Mouse (Mus musculus): ENCODE measurements around the gene Speg. TPM values are rescaled to one million over a fixed set of nuclear protein-coding genes. Genes with fewer than 3 reads are reported as not detected.
A peak's percentile ranks its signal among the peaks of the same experiment; 100 is the strongest.

Speg gene
- polyA plus RNA-seq, 3 experiments from 2014 or later, result 0.34 TPM; not detected in 2

GRCm38 (mm10) chr1:75462636-75463035, 87.5 kb downstream of the Speg start:
- no peak for ATAC-seq

GRCm38 (mm10) chr1:75463652-75464204, 88.6 kb downstream of the Speg start:
- no peak for ATAC-seq

GRCm38 (mm10) chr1:75467215-75467927, 92.3 kb downstream of the Speg start:
- ATAC-seq, result peak; percentile 89

- ATAC-seq, result no peak
Observed at GRCm38 (mm10) chr1:75469287-75469825, 94.3 kb downstream of the Speg start.

- ATAC-seq, result no peak
Observed at GRCm38 (mm10) chr1:75476441-75476840, 101.3 kb downstream of the Speg start.

GRCm38 (mm10) chr1:75477264-75477965, 102.3 kb downstream of the Speg start:
- peak; percentile 24 for ATAC-seq

- ATAC-seq, result no peak
Observed at GRCm38 (mm10) chr1:75477966-75478290, 102.8 kb downstream of the Speg start.

GRCm38 (mm10) chr1:75478497-75478896, 103.4 kb downstream of the Speg start:
- ATAC-seq, result peak; percentile 4

GRCm38 (mm10) chr1:75478916-75479634, 104.0 kb downstream of the Speg start, which contains the start of the genes Chpf and Tmem198:
TSS of gene Chpf (minus strand) at chr1:75479307.
TSS of gene Tmem198 (plus strand) at chr1:75479532.
- ATAC-seq, result peak; percentile 87

- no peak for ATAC-seq
Observed at GRCm38 (mm10) chr1:75479635-75479989, 104.5 kb downstream of the Speg start.

GRCm38 (mm10) chr1:75480036-75480435, 104.9 kb downstream of the Speg start:
- no peak for ATAC-seq

- no peak for ATAC-seq
Observed at GRCm38 (mm10) chr1:75480735-75481134, 105.6 kb downstream of the Speg start.

Other genes starting within 250 kb of the Speg start
- gene Slc23a3, start 241.4 kb upstream of the Speg start, polyA plus RNA-seq (2017; shearing (Covaris generic)), result under 1 TPM in 1 of 3 experiments, not detected in 2; 0.47 TPM
- gene Cnppd1, start 232.6 kb upstream of the Speg start, polyA plus RNA-seq (2017; shearing (Covaris generic)), result 100 to 1,000 TPM; 120 to 140 (median 139) TPM
- 10 to 100 TPM; 17.4 to 31.3 (median 20.3) TPM for gene Retreg2, start 232.5 kb upstream of the Speg start, polyA plus RNA-seq (2017; shearing (Covaris generic))
- gene Zfand2b, start 206.7 kb upstream of the Speg start, polyA plus RNA-seq (2017; shearing (Covaris generic)), result 10 to 100 TPM; 45.5 to 56.2 (median 50.2) TPM
- gene Abcb6, start 194.9 kb upstream of the Speg start, polyA plus RNA-seq (2017; shearing (Covaris generic)), result 1 to 10 TPM; 3.0 to 4.6 (median 4.4) TPM
- 10 to 100 TPM; 16.5 to 28.6 (median 25.1) TPM for gene Ankzf1, start 183.1 kb upstream of the Speg start, polyA plus RNA-seq (2017; shearing (Covaris generic))
- gene Atg9a, start 183.1 kb upstream of the Speg start, polyA plus RNA-seq (2017; shearing (Covaris generic)), result 10 to 100 TPM in 1 of 3 experiments, 1 to 10 TPM in 2; 7.5 to 10.8 (median 8.4) TPM
- gene Glb1l, start 164.5 kb upstream of the Speg start, polyA plus RNA-seq (2017; shearing (Covaris generic)), result 10 to 100 TPM in 2 of 3 experiments, 1 to 10 TPM in 1; 8.4 to 14.1 (median 13.5) TPM
- gene Stk16, start 164.5 kb upstream of the Speg start, polyA plus RNA-seq (2017; shearing (Covaris generic)), result 10 to 100 TPM; 46.3 to 62.7 (median 51.6) TPM
- gene Tuba4a, start 155.4 kb upstream of the Speg start, polyA plus RNA-seq (2017; shearing (Covaris generic)), result 100 to 1,000 TPM; 116 to 151 (median 123) TPM
- not detected for gene A630095N17Rik, start 143.2 kb upstream of the Speg start, polyA plus RNA-seq (2017; shearing (Covaris generic))
- 1 to 10 TPM; 3.0 to 7.0 (median 5.8) TPM for gene Dnajb2, start 138.9 kb upstream of the Speg start, polyA plus RNA-seq (2017; shearing (Covaris generic))
- gene Ptprn, start 110.8 kb upstream of the Speg start, polyA plus RNA-seq (2017; shearing (Covaris generic)), result under 1 TPM in 1 of 3 experiments, not detected in 2; 0.36 TPM
- not detected for gene Resp18, start 96.9 kb upstream of the Speg start, polyA plus RNA-seq (2017; shearing (Covaris generic))
- 10 to 100 TPM; 52.9 to 68.4 (median 62.8) TPM for gene Dnpep, start 57.3 kb upstream of the Speg start, polyA plus RNA-seq (2017; shearing (Covaris generic))
- gene Des, start 15.0 kb upstream of the Speg start, polyA plus RNA-seq (2017; shearing (Covaris generic)), result under 1 TPM in 1 of 3 experiments, not detected in 2; 0.64 TPM
- gene Gmppa, start 60.6 kb downstream of the Speg start, polyA plus RNA-seq (2017; shearing (Covaris generic)), result 10 to 100 TPM; 44.2 to 67.2 (median 62.7) TPM
- not detected for gene Asic4, start 75.1 kb downstream of the Speg start, polyA plus RNA-seq (2017; shearing (Covaris generic))
- gene Chpf, start 104.0 kb downstream of the Speg start, polyA plus RNA-seq (2017; shearing (Covaris generic)), result 1 to 10 TPM; 5.5 to 6.9 (median 5.6) TPM
- gene Tmem198, start 104.2 kb downstream of the Speg start, polyA plus RNA-seq (2017; shearing (Covaris generic)), result under 1 TPM in 1 of 3 experiments, not detected in 2; 0.24 TPM
- gene Obsl1, start 131.2 kb downstream of the Speg start, polyA plus RNA-seq (2017; shearing (Covaris generic)), result not detected
- gene Inha, start 131.8 kb downstream of the Speg start, polyA plus RNA-seq (2017; shearing (Covaris generic)), result not detected
- 10 to 100 TPM in 2 of 3 experiments, 1 to 10 TPM in 1; 6.5 to 11.9 (median 10.5) TPM for gene Stk11ip, start 146.2 kb downstream of the Speg start, polyA plus RNA-seq (2017; shearing (Covaris generic))
- under 1 TPM in 1 of 3 experiments, not detected in 2; 0.05 TPM for gene Slc4a3, start 171.0 kb downstream of the Speg start, polyA plus RNA-seq (2017; shearing (Covaris generic))

All from inflammation-experienced regulatory T-cells, adult 6 months (primary cell).